8 mouse cellular contexts compared by ENCODE assay signal in the genomic region with DNA sequence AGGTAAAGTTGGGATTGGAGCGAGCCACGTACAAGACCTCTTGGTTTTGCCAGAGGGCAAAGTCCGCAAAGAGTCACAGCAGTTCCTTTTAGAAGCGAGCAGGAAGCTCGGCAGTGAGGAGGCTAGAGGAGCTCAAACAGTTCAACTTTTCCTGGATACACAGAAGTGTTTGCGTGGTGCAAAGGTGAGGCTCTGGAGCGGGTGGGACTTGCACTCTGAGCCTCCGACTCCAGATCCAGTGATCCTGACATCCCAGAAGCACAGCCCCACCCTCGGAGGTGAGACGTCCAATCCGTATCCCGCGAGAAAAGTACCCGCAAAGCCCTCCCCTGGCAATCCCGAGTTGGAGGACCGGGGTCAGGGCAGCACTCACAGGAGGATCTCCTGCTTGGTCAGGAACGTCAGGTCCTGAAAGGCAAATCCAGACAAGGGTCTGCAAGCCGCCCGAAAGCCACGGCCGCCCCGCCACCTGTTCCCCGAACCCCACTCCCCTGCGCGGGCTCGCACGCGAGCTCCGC. TPM values are rescaled to one million over a fixed set of nuclear protein-coding genes. Genes with fewer than 3 reads are reported as not detected.
DNase-seq lines count a peak whose midpoint lies in the region; ATAC-seq and TF ChIP-seq lines count a peak whose summit lies in the region.

No protein-coding gene starts in this region.

- peaks cover 3% of the 10 kb centered on the region; the same call in 1 of the 2 replicates for H3K4me1 ChIP-seq in cerebellum, adult 2 months (ENCODE audit: control insufficient read depth, insufficient read depth, low read length)
- peaks cover 59% of the 10 kb centered on the region for H3K4me1 ChIP-seq in E14TG2a.4 (replicated peaks; ENCODE audit: low read depth, low read length)
- peaks cover 21% of the 10 kb centered on the region for H3K4me1 ChIP-seq in forebrain, embryonic 12.5 days
- peaks cover 28% of the 10 kb centered on the region for H3K4me1 ChIP-seq in midbrain, embryonic 15.5 days

- peak overlapping the region; percentile 77 for H3K4me3 ChIP-seq in cerebellum, adult 2 months (replicated peaks; ENCODE audit: insufficient read depth, low read depth, low read length)
- peak overlapping the region; percentile 91 for H3K4me3 ChIP-seq in E14TG2a.4 (replicated peaks; ENCODE audit: low read length)
- H3K4me3 ChIP-seq in forebrain, embryonic 12.5 days (replicated peaks): peak overlapping the region; percentile 69
- H3K4me3 ChIP-seq in midbrain, embryonic 15.5 days: peak overlapping the region; percentile 88

- TF ChIP-seq CTCF in cerebellum, adult 2 months (IDR thresholded peaks at IDR 0.05; ENCODE audit: borderline replicate concordance, insufficient read depth, low read depth, low read length): no peak
- no peak for TF ChIP-seq CTCF in E14TG2a.4 (conservative IDR thresholded peaks at IDR 0.05; ENCODE audit: low read length)

- 4% methylated on average over 29 of the region's 29 CpGs for WGBS in cerebellum, adult 2 months
- WGBS in forebrain, embryonic 12.5 days: under 1% methylated on average over 29 of the region's 29 CpGs
- 2% methylated on average over 29 of the region's 29 CpGs for WGBS in midbrain, embryonic 15.5 days

- no peak overlapping the region for H3K27ac ChIP-seq in cerebellum, adult 2 months (ENCODE audit: insufficient read depth, low read length)
- no peak overlapping the region for H3K27ac ChIP-seq in forebrain, embryonic 12.5 days
- H3K27ac ChIP-seq in midbrain, embryonic 15.5 days: no peak overlapping the region

- H3K9me3 ChIP-seq in E14TG2a.4 (ENCODE audit: low read length): no peaks in the 10 kb centered on the region
- no peaks in the 10 kb centered on the region for H3K9me3 ChIP-seq in forebrain, embryonic 12.5 days
- H3K9me3 ChIP-seq in midbrain, embryonic 15.5 days: no peaks in the 10 kb centered on the region

- no peak for TF ChIP-seq POLR2A in cerebellum, adult 2 months (IDR thresholded peaks at IDR 0.05; ENCODE audit: borderline replicate concordance, insufficient read depth, low read length)

- no peaks in the 10 kb centered on the region for H3K27me3 ChIP-seq in cerebellum, adult 2 months (ENCODE audit: control insufficient read depth, insufficient read depth, low read length)
- no peaks in the 10 kb centered on the region for H3K27me3 ChIP-seq in E14TG2a.4 (ENCODE audit: insufficient read depth, low read length)
- H3K27me3 ChIP-seq in forebrain, embryonic 12.5 days: peaks cover 11% of the 10 kb centered on the region
- 0 out of 2 replicates have a peak, but pooled peaks cover 7% of the 10 kb centered on the region for H3K27me3 ChIP-seq in midbrain, embryonic 15.5 days (replicated peaks)

- peaks cover 61% of the 10 kb centered on the region for H3K36me3 ChIP-seq in E14TG2a.4 (ENCODE audit: insufficient read depth, low read length)
- H3K36me3 ChIP-seq in forebrain, embryonic 12.5 days (replicated peaks): peaks cover 10% of the 10 kb centered on the region
- H3K36me3 ChIP-seq in midbrain, embryonic 15.5 days (replicated peaks): peaks cover 3% of the 10 kb centered on the region; the same call in 1 of the 2 replicates

- DNase-seq in cerebellum, adult 2 months: no peak
- peak; percentile 79 to 82 for DNase-seq in kidney, postnatal 36 days
- DNase-seq in natural killer cell, adult 2 months (ENCODE audit: low spot score in 2 of 2): no peak
- DNase-seq in embryo, embryonic 9.5 days (ENCODE audit: extremely low spot score): no peak

- peak overlapping the region; percentile 75 for H3K9ac ChIP-seq in forebrain, embryonic 12.5 days
- peak overlapping the region; percentile 50 for H3K9ac ChIP-seq in midbrain, embryonic 15.5 days

- ATAC-seq in cerebellum, adult (ENCODE audit: insufficient number of reproducible peaks, low FRiP score, low TSS enrichment): no peak; the same call in 1 of the 2 replicates
- no peak for ATAC-seq in forebrain, embryonic 12.5 days (ENCODE audit: low FRiP score)
- peak; percentile 41; the same call in 1 of the 2 replicates for ATAC-seq in midbrain, embryonic 15.5 days (replicated peaks)

- peak overlapping the region; percentile 85 for H3K4me2 ChIP-seq in forebrain, embryonic 12.5 days
- peak overlapping the region; percentile 84 for H3K4me2 ChIP-seq in midbrain, embryonic 15.5 days

RNA-seq across cellular contexts. Expression of a gene that starts 0.6 kb away (rescaled TPM):
- 40.1 and 45.0 TPM in 2 replicates for polyA plus RNA-seq in cerebellum, adult 2 months (2012; rRNA removed)
- 34.7 and 41.6 TPM in 2 replicates for polyA plus RNA-seq in forebrain, embryonic 12.5 days (2016; fragmentation: Nextera tagmentation; extraction: Ambion mirVana)
- polyA plus RNA-seq in midbrain, embryonic 15.5 days (2015; fragmentation: Nextera tagmentation; extraction: Ambion mirVana): 28.5 and 29.7 TPM in 2 replicates

RNA-seq across cellular contexts. Expression of a gene that starts 0.6 kb away (rescaled TPM):
- polyA plus RNA-seq in cerebellum, adult 2 months (2012; rRNA removed): 3.9 and 4.1 TPM in 2 replicates
- polyA plus RNA-seq in forebrain, embryonic 12.5 days (2016; fragmentation: Nextera tagmentation; extraction: Ambion mirVana): 4.2 and 4.8 TPM in 2 replicates
- 4.5 and 5.3 TPM in 2 replicates for polyA plus RNA-seq in midbrain, embryonic 15.5 days (2015; fragmentation: Nextera tagmentation; extraction: Ambion mirVana)

RNA-seq across cellular contexts. Expression of a gene that starts 14.1 kb away (rescaled TPM):
- polyA plus RNA-seq in cerebellum, adult 2 months (2012; rRNA removed): 0.69 and 0.98 TPM in 2 replicates
- polyA plus RNA-seq in forebrain, embryonic 12.5 days (2016; fragmentation: Nextera tagmentation; extraction: Ambion mirVana): 1.1 and 1.3 TPM in 2 replicates
- 2.1 and 2.9 TPM in 2 replicates for polyA plus RNA-seq in midbrain, embryonic 15.5 days (2015; fragmentation: Nextera tagmentation; extraction: Ambion mirVana)

RNA-seq across cellular contexts. Expression of a gene that starts 29.0 kb away (rescaled TPM):
- 67.1 and 70.8 TPM in 2 replicates for polyA plus RNA-seq in cerebellum, adult 2 months (2012; rRNA removed)
- polyA plus RNA-seq in forebrain, embryonic 12.5 days (2016; fragmentation: Nextera tagmentation; extraction: Ambion mirVana): 56.8 TPM in 2 replicates
- polyA plus RNA-seq in midbrain, embryonic 15.5 days (2015; fragmentation: Nextera tagmentation; extraction: Ambion mirVana): 72.9 and 74.5 TPM in 2 replicates

RNA-seq across cellular contexts. Expression of a gene that starts 37.4 kb away (rescaled TPM):
- 30.9 and 31.5 TPM in 2 replicates for polyA plus RNA-seq in cerebellum, adult 2 months (2012; rRNA removed)
- polyA plus RNA-seq in forebrain, embryonic 12.5 days (2016; fragmentation: Nextera tagmentation; extraction: Ambion mirVana): 17.4 and 19.1 TPM in 2 replicates
- 26.8 and 32.6 TPM in 2 replicates for polyA plus RNA-seq in midbrain, embryonic 15.5 days (2015; fragmentation: Nextera tagmentation; extraction: Ambion mirVana)

Comparison
In these comparisons a context has a peak if more than half of its experiments do, and no peak if none do; other contexts are left out.
1. DNase-seq: peak in kidney, postnatal 36 days (2 of 2); none in cerebellum, adult 2 months (0 of 2), natural killer cell, adult 2 months (0 of 2) and embryo, embryonic 9.5 days (single experiment).
2. Peak in every context shown above with its lines, with median percentiles within 50 percentile points of each other: H3K4me3 ChIP-seq.